Mouse (Mus musculus): ENCODE measurements at regions not wholly inside any gene's neighbourhood (a gene's known extent, or its start where the extent isn't known, plus 50 kb on each side); places are given as distances from the start of the nearest gene placed in this dataset.

GRCm38 (mm10) chr9:112014796-112015195 is 220.9 kb downstream of the Arpp21 start:
- no peak for ATAC-seq (replicated peaks; ENCODE audit: low read depth, poor library complexity, severe bottlenecking)

- ATAC-seq (replicated peaks; ENCODE audit: low read depth, poor library complexity, severe bottlenecking): no peak
Observed at GRCm38 (mm10) chr9:111994401-111994800, 241.3 kb downstream of the Arpp21 start.

- no peak for ATAC-seq (replicated peaks; ENCODE audit: low read depth, poor library complexity, severe bottlenecking)
Observed at GRCm38 (mm10) chr9:111993844-111994243, 241.9 kb downstream of the Arpp21 start.

- peak; percentile 92 for ATAC-seq (replicated peaks; ENCODE audit: low read depth, poor library complexity, severe bottlenecking)
Observed at GRCm38 (mm10) chr9:111990060-111990459, 245.7 kb downstream of the Arpp21 start.

GRCm38 (mm10) chr9:111963405-111964037 is 272.2 kb downstream of the Arpp21 start:
- ATAC-seq (replicated peaks; ENCODE audit: low read depth, poor library complexity, severe bottlenecking): no peak

- no peak for ATAC-seq (replicated peaks; ENCODE audit: low read depth, poor library complexity, severe bottlenecking)
Observed at GRCm38 (mm10) chr9:111957799-111958198, 267.7 kb upstream of the Stac start.

GRCm38 (mm10) chr9:111939271-111940067 is 249.3 kb upstream of the Stac start:
- ATAC-seq (replicated peaks; ENCODE audit: low read depth, poor library complexity, severe bottlenecking): peak; percentile 78

- no peak for ATAC-seq (replicated peaks; ENCODE audit: low read depth, poor library complexity, severe bottlenecking)
Observed at GRCm38 (mm10) chr9:111932455-111932854, 242.3 kb upstream of the Stac start.

GRCm38 (mm10) chr9:111918275-111918940 is 228.3 kb upstream of the Stac start:
- ATAC-seq (replicated peaks; ENCODE audit: low read depth, poor library complexity, severe bottlenecking): 0 out of 2 replicates have a peak, but pooled peaks have one; percentile 80

GRCm38 (mm10) chr9:111916684-111917535 is 226.8 kb upstream of the Stac start:
- ATAC-seq (replicated peaks; ENCODE audit: low read depth, poor library complexity, severe bottlenecking): peak; percentile 68

GRCm38 (mm10) chr9:111908806-111909205 is 218.7 kb upstream of the Stac start:
- ATAC-seq (replicated peaks; ENCODE audit: low read depth, poor library complexity, severe bottlenecking): no peak

- no peak for ATAC-seq (replicated peaks; ENCODE audit: low read depth, poor library complexity, severe bottlenecking)
Observed at GRCm38 (mm10) chr9:111900196-111900595, 210.0 kb upstream of the Stac start.

- ATAC-seq (replicated peaks; ENCODE audit: low read depth, poor library complexity, severe bottlenecking): no peak
Observed at GRCm38 (mm10) chr9:111897626-111898025, 207.5 kb upstream of the Stac start.

- ATAC-seq (replicated peaks; ENCODE audit: low read depth, poor library complexity, severe bottlenecking): no peak
Observed at GRCm38 (mm10) chr9:111879710-111880109, 189.6 kb upstream of the Stac start.

GRCm38 (mm10) chr9:111876846-111877245 is 186.7 kb upstream of the Stac start:
- no peak for ATAC-seq (replicated peaks; ENCODE audit: low read depth, poor library complexity, severe bottlenecking)

- no peak for ATAC-seq (replicated peaks; ENCODE audit: low read depth, poor library complexity, severe bottlenecking)
Observed at GRCm38 (mm10) chr9:111870466-111870865, 180.3 kb upstream of the Stac start.

GRCm38 (mm10) chr9:111869801-111870382 is 179.7 kb upstream of the Stac start:
- ATAC-seq (replicated peaks; ENCODE audit: low read depth, poor library complexity, severe bottlenecking): no peak

- no peak for ATAC-seq (replicated peaks; ENCODE audit: low read depth, poor library complexity, severe bottlenecking)
Observed at GRCm38 (mm10) chr9:111858051-111858450, 167.9 kb upstream of the Stac start.

- no peak for ATAC-seq (replicated peaks; ENCODE audit: low read depth, poor library complexity, severe bottlenecking)
Observed at GRCm38 (mm10) chr9:111854976-111855375, 164.8 kb upstream of the Stac start.

GRCm38 (mm10) chr9:111846366-111846765 is 156.2 kb upstream of the Stac start:
- no peak for ATAC-seq (replicated peaks; ENCODE audit: low read depth, poor library complexity, severe bottlenecking)
